Mouse (Mus musculus) CH12.LX (cell line): ENCODE results near the gene Itfg1. TPM values are rescaled to one million over a fixed set of nuclear protein-coding genes. Genes with fewer than 3 reads are reported as not detected.

ENCODE experiments used
- DNase-seq: peaks from one replicate; pipeline ENCODE4 v3.0.0-alpha.2; 2013; ENCODE audit errors: extremely low read depth
- H3K27ac ChIP-seq: 2 replicates; pipeline ENCODE4 v1.5.1; 2012; ENCODE audit warnings: low read depth, mild to moderate bottlenecking, control low read depth, moderate library complexity; ENCODE audit not compliant: insufficient read depth
- H3K27me3 ChIP-seq: replicated peaks from 2 replicates; pipeline ENCODE3; 2012; ENCODE audit warnings: inconsistent platforms
- H3K36me3 ChIP-seq, 2 experiments: replicated peaks in 1 of 2; 2 replicates each; pipeline versions ENCODE3 to v1.6.1; 2012; ENCODE audit warnings: inconsistent platforms in 1 of 2, low read length in 1 of 2, mild to moderate bottlenecking in 1 of 2, mixed read lengths in 1 of 2, moderate library complexity in 1 of 2; ENCODE audit not compliant: control insufficient read depth in 1 of 2, insufficient read depth in 1 of 2
- H3K4me1 ChIP-seq, 2 experiments: 2 replicates each; pipeline ENCODE4 v1.6.1; 2012; ENCODE audit warnings: inconsistent platforms in 1 of 2, moderate library complexity in 1 of 2; ENCODE audit not compliant: insufficient read depth in 2 of 2, control insufficient read depth in 1 of 2
- H3K4me2 ChIP-seq: 2 replicates; pipeline ENCODE4 v1.6.1; 2012; ENCODE audit warnings: low read depth, mild to moderate bottlenecking, control low read depth; ENCODE audit not compliant: poor library complexity, insufficient read depth, severe bottlenecking
- H3K4me3 ChIP-seq, 3 experiments: fragments of 150-350 bp in 1 of 3; sonication (generic) in 1 of 3; replicated peaks in 1 of 3; 2 replicates each; pipeline versions ENCODE3 to v1.5.1; 2011 to 2012; ENCODE audit warnings: low read depth in 2 of 3, low read length in 2 of 3, mild to moderate bottlenecking in 2 of 3, moderate library complexity in 2 of 3, control low read depth in 1 of 3, improper control_type of control experiment in 1 of 3, inconsistent platforms in 1 of 3, mixed read lengths in 1 of 3; ENCODE audit not compliant: poor library complexity in 1 of 3
- H3K79me2 ChIP-seq: replicated peaks from 2 replicates; pipeline ENCODE4 v1.6.1; 2012; ENCODE audit warnings: mild to moderate bottlenecking, moderate library complexity; ENCODE audit not compliant: control insufficient read depth, poor library complexity, insufficient read depth, severe bottlenecking; ENCODE audit errors: extremely low read depth
- H3K9ac ChIP-seq: 2 replicates; pipeline ENCODE4 v1.6.1; 2012; ENCODE audit warnings: low read depth, mild to moderate bottlenecking, control low read depth, moderate library complexity; ENCODE audit not compliant: insufficient read depth
- H3K9me3 ChIP-seq: replicated peaks from 2 replicates; pipeline ENCODE3; 2012; ENCODE audit warnings: low read length, inconsistent platforms, mixed read lengths
- CTCF ChIP-seq, 2 experiments: IDR thresholded peaks in 1 of 2; conservative IDR thresholded peaks in 1 of 2; 2 replicates each; pipeline ENCODE4 v1.5.1; 2011 to 2012; ENCODE audit warnings: low read depth in 2 of 2, low read length in 2 of 2, improper control_type of control experiment in 1 of 2, inconsistent platforms in 1 of 2, mild to moderate bottlenecking in 1 of 2, moderate library complexity in 1 of 2
- ELF1 ChIP-seq: IDR thresholded peaks from 2 replicates; pipeline ENCODE4 v1.6.1; 2014; ENCODE audit warnings: low read depth, mild to moderate bottlenecking, inconsistent platforms, low read length, improper control_type of control experiment
- MYC ChIP-seq: IDR thresholded peaks from 2 replicates; pipeline ENCODE4 v1.6.1; 2011; ENCODE audit warnings: low read depth, mild to moderate bottlenecking, improper control_type of control experiment, low read length
- NRF1 ChIP-seq: IDR thresholded peaks from 2 replicates; pipeline ENCODE4 v1.6.1; 2014; ENCODE audit warnings: low read depth, mild to moderate bottlenecking, inconsistent platforms, low read length, improper control_type of control experiment, moderate library complexity
- RAD21 ChIP-seq: IDR thresholded peaks from 2 replicates; pipeline ENCODE4 v1.6.1; 2011; ENCODE audit warnings: low read depth, mild to moderate bottlenecking, low read length, improper control_type of control experiment, moderate library complexity
- SMC3 ChIP-seq: IDR thresholded peaks from 2 replicates; pipeline ENCODE4 v1.6.1; 2011; ENCODE audit warnings: low read depth, low read length, improper control_type of control experiment
- dilution Hi-C: fragments of 300-500 bp; cut with MboI; formaldehyde crosslinking; loops from 2 replicates; pipeline ENCODE4 v1.14.3; 2020; ENCODE audit warnings: low sequenced_read_pairs; ENCODE audit not compliant: extremely low pct_unique_long_range_greater_than_20kb, extremely low pct_ligation_motif_present
- in situ Hi-C: fragments of 300-500 bp; cut with MboI; formaldehyde crosslinking; loops from 3 replicates; pipeline ENCODE4 v1.14.3; 2019; ENCODE audit warnings: low sequenced_read_pairs, low pct_ligation_motif_present, low pct_unique_long_range_greater_than_20kb, mixed read lengths
- polyA plus RNA-seq: library from polyadenylated mRNA; unstranded; fragments of >175 nt; gene quantifications from 2 replicates; pipeline ENCODE4 v1.2.1, GENCODE M21; 2012; ENCODE audit warnings: low read depth; ENCODE audit not compliant: insufficient read length
- total RNA-seq, 2 experiments: library from RNA; depleted of rRNA; stranded (reverse); fragments of 300-350 nt in 1 of 2; fragments of >200 nt in 1 of 2; gene quantifications; 2 replicates each; pipeline ENCODE4 v1.2.3; 2012 to 2014

Itfg1 gene
- total and polyA plus RNA-seq, 3 experiments: 25.1 to 55.3 (median 26.2) TPM

- Histone ChIP-seq H3K9ac (no peak overlapping the region), H3K4me1 (no peaks in the 10 kb centered on the region), H3K4me3 (no peak overlapping the region), H3K4me2 (no peak overlapping the region), H3K27me3 (no peaks in the 10 kb centered on the region), H3K9me3 (peaks cover 6% of the 10 kb centered on the region), H3K79me2 (no peaks in the 10 kb centered on the region), H3K27ac (no peak overlapping the region), H3K36me3 (no peaks in the 10 kb centered on the region)
- peak; percentile 47 for DNase-seq
- TF ChIP-seq RAD21 (peak; percentile 92), ELF1 (no peak), MYC (no peak), CTCF (conservative IDR thresholded peaks at IDR 0.05 in 1 of 2, IDR thresholded peaks at IDR 0.05 in 1 of 2; ENCODE audit: low read depth in 2 of 2, low read length in 2 of 2) (peak; percentile 69 to 84), SMC3 (peak; percentile 68), NRF1 (no peak)
- dilution Hi-C loops: no loop called here
- in situ Hi-C loops: loop anchor here (25.0 kb wide), 2 partner anchors 838 to 1213 kb away; no protein-coding TSS in a partner anchor
Measured at GRCm38 (mm10) chr8:85699051-85699450, 141.7 kb downstream of the Itfg1 start.

Other genes starting within 250 kb of the Itfg1 start
- gene Neto2, start 140.0 kb downstream of the Itfg1 start, total RNA-seq (2012; rRNA removed): not detected in 2 replicates
- not detected in 2 replicates for gene Neto2, start 140.0 kb downstream of the Itfg1 start, total RNA-seq (2014; rRNA removed)
- gene Neto2, start 140.0 kb downstream of the Itfg1 start, polyA plus RNA-seq: 0.10 TPM in 1 of 2 replicates, not detected in the other
- 19.6 and 20.9 TPM in 2 replicates for gene Phkb, start within 50 bp of the Itfg1 start, total RNA-seq (2012; rRNA removed)
- 23.5 and 26.2 TPM in 2 replicates for gene Phkb, start within 50 bp of the Itfg1 start, total RNA-seq (2014; rRNA removed)
- 22.9 and 25.4 TPM in 2 replicates for gene Phkb, start within 50 bp of the Itfg1 start, polyA plus RNA-seq